Mouse (Mus musculus): ENCODE data around the gene Zfp617.

DNA sequence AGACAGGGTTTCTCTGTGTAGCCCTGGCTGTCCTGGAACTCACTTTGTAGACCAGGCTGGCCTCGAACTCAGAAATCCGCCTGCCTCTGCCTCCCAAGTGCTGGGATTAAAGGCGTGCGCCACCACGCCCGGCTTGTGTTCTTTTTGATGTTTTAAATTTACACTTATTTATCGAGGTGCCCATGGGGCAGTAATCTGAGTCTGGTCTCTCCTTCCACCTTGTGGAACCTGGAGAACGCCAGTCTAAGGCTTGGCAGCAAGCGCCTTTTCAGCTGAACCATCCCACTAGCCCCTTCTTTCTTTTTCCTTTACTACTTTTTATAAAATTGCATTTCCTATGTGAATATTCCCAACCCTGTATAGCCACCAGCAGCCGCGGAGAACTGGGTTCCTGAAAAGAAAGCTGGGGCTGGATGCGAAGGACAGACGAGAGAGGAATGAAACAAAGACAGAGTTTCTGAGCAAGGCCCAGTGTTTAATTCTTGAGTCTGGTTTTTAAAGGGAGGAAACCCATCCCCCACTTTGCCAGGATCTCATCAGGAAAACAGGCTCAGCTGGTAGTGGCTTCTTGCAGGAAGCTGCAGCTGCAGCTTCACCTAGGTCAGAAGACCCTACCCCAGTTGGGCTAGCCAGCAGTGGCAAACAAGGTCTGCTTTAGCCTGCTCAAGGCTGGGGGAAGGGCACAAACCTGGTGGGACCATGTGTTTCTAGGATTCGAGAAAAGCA lies 43.2 kb downstream of the Zfp617 start:
- TF ChIP-seq CTCF (IDR thresholded peaks at IDR 0.05; ENCODE audit: low read depth, low read length) = no peak
- no peak for TF ChIP-seq POLR2A (IDR thresholded peaks at IDR 0.05; ENCODE audit: borderline replicate concordance, low read depth, low read length)
